Mouse (Mus musculus) erythroblast, embryonic 14.5 days (primary cell): Measurements from ENCODE around the gene Unc93b1.

ENCODE experiments used
- GATA1 ChIP-seq: IDR thresholded peaks from 2 replicates; pipeline ENCODE4 v1.6.1; 2012; ENCODE audit warnings: low read length, inconsistent platforms, mixed read lengths
- TAL1 ChIP-seq: IDR thresholded peaks from 3 replicates; pipeline ENCODE4 v1.6.1; 2012; ENCODE audit warnings: low read length, inconsistent platforms, mixed read lengths

- TF ChIP-seq GATA1 (no peak), TAL1 (no peak)
Measured at GRCm38 (mm10) chr19:3964030-3964429, 29.0 kb downstream of the Unc93b1 start.
